Mouse (Mus musculus) A20 (cell line): ENCODE measurements around the gene Hapln2.
A peak's percentile ranks its signal among the peaks of the same experiment; 100 is the strongest.

ENCODE experiments used
- DNase-seq: peaks from one replicate; pipeline ENCODE4 v3.0.0-alpha.2; 2011; ENCODE audit warnings: low read depth, low spot score

Gene Hapln2

GRCm38 (mm10) chr3:88027434-88028186 is at the start of gene Hapln2:
Gene Hapln2 (minus strand): TSS chr3:88027583.
- DNase-seq, result peak; percentile 43

DNA sequence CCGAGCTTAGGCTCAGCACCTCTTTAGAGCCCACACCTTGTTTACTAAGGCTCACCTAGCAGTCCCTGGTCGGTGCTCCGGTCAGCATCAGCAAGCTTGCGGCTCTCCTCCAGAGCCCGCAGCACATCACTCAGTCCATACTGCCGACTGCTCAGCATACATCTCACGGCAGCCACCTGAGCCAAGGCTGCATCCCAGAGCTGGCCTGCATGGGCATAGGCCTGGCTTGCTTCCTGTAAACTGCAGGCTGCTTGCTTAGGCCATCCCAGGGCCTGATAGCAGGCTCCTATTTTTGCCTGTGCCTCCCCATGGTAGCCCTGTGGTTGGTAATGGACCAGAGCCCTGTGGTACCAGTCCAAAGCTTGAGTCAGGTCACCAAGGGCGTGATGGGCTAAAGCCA is 47.4 kb upstream of the Hapln2 start:
- no peak for DNase-seq

- DNase-seq, result no peak
Measured at GRCm38 (mm10) chr3:88074351-88074750, 47.0 kb upstream of the Hapln2 start.

- DNase-seq, result no peak
Measured at GRCm38 (mm10) chr3:88073631-88074030, 46.2 kb upstream of the Hapln2 start.

DNA sequence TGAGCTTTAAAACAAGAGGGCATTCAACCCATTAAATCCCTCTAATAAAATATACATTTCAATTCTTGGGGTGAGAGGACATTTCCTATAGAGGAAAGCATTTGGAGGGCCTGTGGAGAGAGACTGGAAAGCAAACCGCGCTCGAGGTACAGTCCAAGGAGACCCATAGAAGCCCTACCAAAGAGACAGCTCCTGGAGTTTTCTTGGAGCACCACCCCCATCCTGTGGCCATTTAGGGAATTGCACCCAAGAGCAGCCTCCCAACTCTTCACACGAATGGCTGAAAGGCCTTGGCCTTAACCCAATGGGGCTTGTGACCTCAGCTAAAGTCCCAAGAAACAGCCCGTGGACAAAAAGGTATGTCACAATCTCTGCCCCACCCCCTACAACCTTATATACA is 44.4 kb upstream of the Hapln2 start:
- peak; percentile 75 for DNase-seq

GRCm38 (mm10) chr3:88068386-88068785 is 41.0 kb upstream of the Hapln2 start:
- no peak for DNase-seq

DNA sequence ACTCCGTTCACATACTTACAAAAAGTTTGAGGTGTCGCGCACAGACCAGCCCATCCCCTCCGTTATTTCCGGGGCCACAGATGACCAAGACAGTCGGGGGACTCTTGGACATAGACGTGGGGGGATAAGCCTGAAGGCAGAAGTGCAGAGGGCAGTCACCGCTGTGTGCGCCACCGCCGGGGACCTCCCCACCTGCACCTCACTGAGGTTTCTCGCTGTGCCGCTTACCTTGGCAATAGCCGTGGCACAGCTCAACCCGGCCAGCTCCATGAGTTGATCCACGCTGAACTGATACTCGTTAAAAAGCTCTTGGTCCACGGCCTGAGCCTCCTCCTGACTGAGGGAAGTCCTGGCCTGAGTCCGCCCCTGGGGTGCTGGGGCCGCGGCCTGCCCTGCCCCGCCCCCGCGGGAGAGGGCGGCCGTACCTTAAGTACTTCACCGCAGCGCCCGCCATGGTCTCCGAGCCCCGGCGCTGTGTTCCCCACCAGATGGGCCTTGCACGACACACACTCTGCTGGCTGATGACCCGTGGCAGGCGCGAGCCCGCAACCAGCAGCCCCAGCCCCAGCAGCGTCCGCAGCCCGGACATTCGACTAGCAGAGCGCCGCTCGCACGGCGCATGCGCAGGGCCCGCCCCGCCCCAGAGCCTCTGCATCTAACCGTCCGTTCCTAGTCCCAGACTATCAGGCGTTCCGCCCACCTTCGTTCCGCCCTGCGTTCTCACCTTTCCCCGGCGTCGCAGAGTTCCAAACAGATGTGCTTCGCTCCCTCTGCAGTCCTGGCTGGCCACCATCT is 30.7 kb upstream of the Hapln2 start, which contains the start of gene Naxe:
Gene Naxe, minus strand, starts transcription at position 594 of the 795 bp plus-strand sequence.
- DNase-seq, result peak; percentile 96

GRCm38 (mm10) chr3:88057030-88057429 is 29.6 kb upstream of the Hapln2 start:
- DNase-seq, result no peak

GRCm38 (mm10) chr3:88049532-88049931 is 22.1 kb upstream of the Hapln2 start:
- no peak for DNase-seq

DNA sequence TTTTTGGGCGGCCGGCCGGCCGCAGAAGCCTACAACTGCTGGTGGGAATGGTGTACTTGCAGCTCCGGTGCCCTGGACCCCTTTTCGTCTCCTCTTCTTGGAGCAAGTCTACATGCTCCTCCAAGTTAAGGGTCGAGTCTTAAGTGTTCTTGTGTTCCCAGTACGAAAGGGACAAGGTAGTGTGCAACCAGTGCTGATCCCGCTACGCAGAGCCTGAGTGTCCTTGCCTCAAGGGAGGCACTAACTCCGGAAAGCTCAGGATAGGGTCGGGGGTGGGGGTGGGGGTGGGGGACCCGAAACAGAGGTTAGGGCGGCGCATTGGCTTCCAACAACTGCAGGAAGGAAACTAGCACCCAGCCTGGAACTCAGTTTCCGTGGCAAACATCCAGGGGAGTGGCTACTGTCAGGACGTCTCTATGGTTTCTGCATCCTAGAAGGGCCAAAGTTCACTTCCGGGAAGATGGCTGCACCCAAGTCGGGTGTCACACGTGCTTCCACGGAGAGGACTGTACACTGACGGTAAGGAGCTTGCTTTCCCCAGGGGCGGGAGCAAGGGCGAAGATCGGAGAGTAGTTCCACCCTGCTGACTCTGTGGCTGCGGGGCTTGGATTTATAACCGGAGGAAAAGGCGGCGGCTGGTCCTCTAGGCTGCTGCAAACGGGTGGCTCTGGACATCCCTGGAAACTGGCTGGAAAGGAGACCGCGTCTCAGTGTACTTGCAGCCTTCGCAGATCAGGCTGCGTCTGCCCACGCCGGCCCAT is 15.5 kb upstream of the Hapln2 start, which contains the start of gene Gpatch4:
Gene Gpatch4, plus strand, starts transcription at position 448 of the 761 bp plus-strand sequence.
- peak; percentile 91 for DNase-seq

GRCm38 (mm10) chr3:88035561-88036293 is 8.3 kb upstream of the Hapln2 start:
- peak; percentile 31 for DNase-seq

DNA sequence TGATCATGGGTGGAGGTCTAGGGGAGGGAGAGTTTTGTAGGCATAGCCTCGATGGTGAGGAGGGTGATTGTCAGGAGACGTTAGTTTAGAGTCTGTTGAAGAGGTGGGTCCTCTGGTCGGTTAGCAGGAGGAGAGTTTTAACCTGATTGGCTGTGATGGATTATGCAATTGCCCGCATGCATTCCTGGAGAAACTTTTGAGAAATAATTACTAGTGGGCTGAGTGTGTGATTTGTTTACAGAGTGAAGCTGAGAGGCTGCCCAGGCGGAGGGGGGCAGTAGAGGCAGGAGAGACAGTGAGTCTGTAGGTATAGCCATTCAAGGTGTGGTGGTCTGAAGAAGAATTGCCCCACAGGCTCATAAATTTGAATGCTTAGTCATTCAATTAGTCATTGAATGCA is 6.1 kb upstream of the Hapln2 start:
- no peak for DNase-seq

- no peak for DNase-seq
Measured at GRCm38 (mm10) chr3:88030608-88031395, 3.4 kb upstream of the Hapln2 start.

DNA sequence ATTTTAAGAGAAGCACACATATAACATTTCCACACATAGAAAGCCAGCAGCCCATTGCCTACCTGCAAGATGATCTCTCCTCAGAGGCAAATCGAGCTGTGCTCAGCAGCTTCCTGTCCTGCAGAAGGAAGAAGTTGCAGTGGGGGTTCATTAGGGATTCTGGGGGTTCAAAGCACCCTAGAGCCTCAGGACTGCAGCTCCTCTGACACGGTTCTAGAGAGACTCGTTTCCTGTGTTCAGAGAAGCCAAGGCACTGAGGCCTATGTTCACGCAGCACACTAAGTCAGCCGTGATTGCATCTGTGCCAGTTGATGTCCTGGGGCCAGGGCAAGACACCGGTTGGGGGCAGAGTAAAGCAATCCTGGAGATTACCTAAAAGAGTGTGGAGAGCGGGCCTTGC is 560 bp downstream of the Hapln2 start:
- DNase-seq, result no peak

- no peak for DNase-seq
Measured at GRCm38 (mm10) chr3:88023192-88024074, 4.0 kb downstream of the Hapln2 start.

- peak; percentile 49 for DNase-seq
Measured at GRCm38 (mm10) chr3:88022322-88023191, 4.8 kb downstream of the Hapln2 start.

DNA sequence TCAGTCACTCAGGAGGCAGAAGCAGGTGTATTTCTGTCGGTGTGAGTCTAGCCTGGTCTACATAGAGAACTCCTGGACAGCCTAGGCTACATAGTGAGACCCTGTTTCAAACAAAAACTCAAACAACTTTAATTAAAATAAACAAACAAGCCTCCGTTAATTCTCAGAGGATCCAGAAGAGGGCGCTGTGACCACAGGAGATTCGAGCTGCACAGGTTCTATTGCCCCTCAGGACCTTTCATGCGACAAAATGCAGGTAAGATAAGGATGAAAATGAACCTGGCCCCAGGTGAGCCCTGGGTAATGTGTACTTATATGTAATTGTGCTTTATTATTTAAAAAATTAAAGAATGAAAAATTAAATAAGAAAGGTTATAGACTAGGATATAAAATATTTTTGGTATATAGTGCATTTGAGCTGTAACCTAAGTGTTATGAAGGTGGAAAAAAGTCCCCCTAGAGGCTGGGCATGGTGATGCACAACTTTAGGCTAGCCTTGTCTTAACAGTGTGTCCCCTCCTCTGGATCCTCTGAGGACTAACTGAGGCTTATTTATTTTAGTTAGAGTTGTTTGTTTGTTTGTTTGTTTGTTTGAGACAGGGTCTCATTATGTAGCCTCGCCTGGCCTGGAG is 16.6 kb downstream of the Hapln2 start:
- DNase-seq, result peak; percentile 78
